Mouse (Mus musculus): ENCODE data around the gene Slc6a20a.

The Slc6a20a gene

GRCm38 (mm10) chr9:123636771-123637170, 41.9 kb downstream of the Slc6a20a start:
- no peak for DNase-seq

DNA sequence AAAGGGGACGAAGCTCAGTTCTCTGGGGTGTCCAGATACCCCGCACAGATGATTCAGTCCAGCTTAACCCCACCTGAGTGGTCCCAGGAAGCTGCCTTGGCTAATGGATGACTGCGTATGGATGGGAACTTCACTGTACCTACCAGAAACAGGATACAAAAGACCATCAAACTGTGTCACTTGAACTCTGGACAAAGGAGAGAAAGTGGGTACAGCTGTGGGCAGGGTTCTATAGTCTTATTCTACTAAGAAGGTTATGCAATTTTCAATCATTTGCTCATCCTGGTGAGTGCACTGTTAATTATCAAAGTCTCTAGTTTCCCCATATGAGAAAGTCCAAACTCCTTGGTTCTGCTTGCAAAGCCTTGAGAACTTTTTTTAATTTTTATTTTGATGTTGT, 45.7 kb downstream of the Slc6a20a start:
- DNase-seq, result no peak

DNA sequence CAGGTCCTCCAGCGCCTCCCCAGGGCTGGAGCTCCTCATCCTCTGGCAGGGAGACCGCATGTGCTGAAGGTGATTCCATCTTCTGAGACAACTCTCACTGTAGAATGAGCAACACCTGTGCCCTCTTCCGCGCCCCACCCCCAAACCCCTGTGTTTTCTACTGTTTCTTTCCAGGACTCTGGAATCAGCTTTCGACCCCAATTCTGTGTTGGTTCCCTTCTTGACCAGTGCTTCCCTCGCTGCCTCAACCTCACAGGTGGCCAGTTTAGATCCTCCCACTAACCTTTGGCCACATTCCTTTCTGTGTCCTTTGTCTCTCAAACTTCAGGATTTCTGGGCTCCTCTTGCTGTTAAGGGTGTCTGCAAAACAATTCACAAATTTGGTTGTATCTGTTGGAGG, 46.4 kb downstream of the Slc6a20a start, which contains the start of gene Slc6a20b:
TSS of gene Slc6a20b (minus strand) at position 285 of the 400 bp plus-strand sequence.
- no peak for DNase-seq

DNA sequence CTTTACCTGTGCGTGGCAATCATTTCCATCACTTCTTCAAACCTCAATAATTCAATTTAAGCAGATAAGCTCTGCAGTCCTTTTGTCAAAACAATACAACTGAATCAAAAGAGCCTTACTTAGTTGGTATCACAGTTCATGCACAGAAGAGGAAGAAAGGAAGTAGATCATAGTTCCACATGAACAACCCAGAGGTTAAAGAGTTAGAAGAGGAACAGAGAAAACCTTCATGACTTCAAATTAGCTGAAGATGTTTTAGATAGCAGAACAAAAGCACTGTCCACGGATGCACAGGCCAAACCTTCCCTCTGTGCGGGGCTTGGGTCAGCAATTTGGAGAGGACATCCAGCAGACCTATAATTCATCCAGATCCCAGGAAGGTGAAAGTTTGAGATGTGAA, 47.0 kb downstream of the Slc6a20a start:
- no peak for DNase-seq

- no peak for DNase-seq
These were observed 52.9 kb downstream of the Slc6a20a start for GRCm38 (mm10) chr9:123625821-123626220.

DNA sequence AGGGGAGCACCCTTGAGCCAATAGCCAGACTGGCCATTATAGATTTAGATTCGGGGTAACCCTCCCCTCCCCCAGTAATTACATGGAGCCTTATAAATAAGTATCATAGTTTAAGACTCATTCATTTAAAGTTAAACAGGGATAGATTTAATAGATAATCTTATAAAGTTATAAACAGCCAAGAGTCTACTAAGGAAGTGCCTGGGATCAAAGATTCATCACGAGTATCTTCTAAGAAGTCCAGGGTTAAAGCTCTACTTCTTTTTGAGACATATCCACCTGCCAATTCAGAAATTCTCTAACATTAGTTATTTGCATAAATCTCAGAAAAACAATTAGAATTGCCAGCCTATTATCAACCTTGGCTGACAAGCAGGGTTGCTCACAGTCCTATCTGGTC, 53.9 kb downstream of the Slc6a20a start:
- no peak for DNase-seq

GRCm38 (mm10) chr9:123620311-123621098, 58.2 kb downstream of the Slc6a20a start:
- DNase-seq, result no peak

GRCm38 (mm10) chr9:123601529-123601928, 77.2 kb downstream of the Slc6a20a start:
- DNase-seq, result no peak

DNA sequence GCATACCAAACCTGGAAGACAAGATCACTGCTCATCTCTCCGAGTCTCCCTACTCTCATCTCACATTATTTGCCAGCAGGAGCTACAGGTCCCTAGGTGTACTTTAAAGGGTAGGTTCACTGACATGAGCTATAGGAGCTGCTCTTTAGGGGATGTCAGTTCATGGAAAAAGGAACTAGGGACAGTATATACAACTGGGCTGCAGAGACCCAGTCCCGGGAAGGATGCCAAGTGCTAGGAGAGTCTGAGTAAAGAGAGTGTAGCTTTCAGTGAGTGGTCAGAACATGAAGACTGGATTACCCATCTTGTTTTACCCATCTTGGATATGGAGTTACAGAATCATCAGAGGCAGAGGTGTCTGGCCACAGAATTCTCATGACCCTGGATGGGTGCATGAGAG, 81.3 kb downstream of the Slc6a20a start:
- no peak for DNase-seq

- DNase-seq, result no peak
These were observed 81.8 kb downstream of the Slc6a20a start for GRCm38 (mm10) chr9:123596910-123597309.

DNA sequence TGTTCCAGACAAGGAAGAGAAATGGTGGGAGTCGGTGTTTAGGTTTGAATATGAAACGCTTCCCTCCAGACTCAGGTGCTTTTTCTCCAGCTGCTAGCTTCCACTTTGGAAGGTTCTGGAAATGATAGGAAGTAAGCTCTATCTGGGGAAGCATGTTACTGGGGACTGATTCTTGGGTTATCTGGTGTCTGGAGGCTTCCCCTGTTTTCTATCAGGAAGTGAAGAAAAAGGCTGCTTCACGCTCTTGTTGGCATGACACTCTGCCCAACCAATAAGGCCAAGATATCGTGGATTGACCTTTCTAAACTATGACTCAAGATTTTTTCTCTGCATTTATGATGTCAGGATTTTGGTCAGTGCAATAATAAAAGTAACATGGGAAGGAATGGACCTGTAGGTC, 83.5 kb downstream of the Slc6a20a start:
- no peak for DNase-seq

DNA sequence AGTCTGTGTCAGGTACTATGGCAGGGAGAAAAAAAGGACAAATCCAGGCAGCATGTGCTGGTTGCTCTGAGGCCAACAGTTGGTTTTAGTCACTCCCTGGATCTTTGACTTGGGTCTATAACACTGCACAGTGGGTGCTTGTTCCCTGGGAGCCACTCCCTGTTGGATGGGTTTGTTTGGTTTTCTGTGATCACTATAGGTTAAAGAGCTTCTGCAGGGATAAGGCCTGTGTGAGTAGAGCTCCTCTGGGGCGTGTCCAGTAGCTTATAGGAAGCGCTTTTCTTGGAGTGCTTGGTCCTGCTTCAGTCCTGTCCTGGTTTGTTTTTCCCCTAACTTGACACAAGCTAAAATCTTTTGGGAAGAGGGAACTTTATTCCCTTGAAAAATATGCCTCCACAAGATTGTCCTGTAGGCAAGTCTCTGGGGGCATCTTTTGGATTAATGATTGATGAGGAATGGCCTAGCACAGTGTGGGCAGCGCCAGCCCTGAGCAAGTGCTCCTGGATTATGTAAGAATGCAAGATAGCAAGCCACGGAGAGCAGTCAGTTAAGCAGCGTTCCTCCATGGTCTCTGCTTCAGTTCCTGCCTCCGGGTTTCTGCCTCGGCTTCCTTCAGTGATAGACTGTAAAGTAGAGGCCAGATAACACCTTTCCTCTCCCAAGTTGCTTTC, 89.3 kb downstream of the Slc6a20a start:
- no peak for DNase-seq

Measured in cerebellum, postnatal 25 days (tissue).